Mouse (Mus musculus): ENCODE data around the gene Pygm.

Gene Pygm

GRCm38 (mm10) chr19:6445761-6446423, 61.7 kb downstream of the Pygm start:
- no peak for DNase-seq (ENCODE audit: low spot score)

GRCm38 (mm10) chr19:6446736-6447437, 62.7 kb downstream of the Pygm start:
- no peak for DNase-seq (ENCODE audit: low spot score)
